Mouse (Mus musculus) layer of hippocampus, adult 6 months (tissue): ENCODE measurements around the gene Tead3. TPM values are rescaled to one million over a fixed set of nuclear protein-coding genes. Genes with fewer than 3 reads are reported as not detected.

ENCODE experiments used
- long read RNA-seq, 2 experiments: library from polyadenylated mRNA; unstranded; transcript quantifications; one replicate each; pipeline ENCODE4 v2.0.0; 2019 to 2020
- polyA plus RNA-seq: library from polyadenylated mRNA; unstranded; fragments of <200 nt; fragmentation: Nextera tagmentation; gene quantifications from 2 replicates; pipeline ENCODE4 v1.2.3, GENCODE M21; 2021

Gene Tead3
- 0.13 and 0.18 TPM in 2 replicates for polyA plus RNA-seq
- long read RNA-seq, experiment 1, result 0 reads
- long read RNA-seq, experiment 2, partial matches to known transcripts, result 0 of 1 reads
- long read RNA-seq, experiment 2, other reads (novel, unspliced or antisense), result 1 of 1 reads

DNA sequence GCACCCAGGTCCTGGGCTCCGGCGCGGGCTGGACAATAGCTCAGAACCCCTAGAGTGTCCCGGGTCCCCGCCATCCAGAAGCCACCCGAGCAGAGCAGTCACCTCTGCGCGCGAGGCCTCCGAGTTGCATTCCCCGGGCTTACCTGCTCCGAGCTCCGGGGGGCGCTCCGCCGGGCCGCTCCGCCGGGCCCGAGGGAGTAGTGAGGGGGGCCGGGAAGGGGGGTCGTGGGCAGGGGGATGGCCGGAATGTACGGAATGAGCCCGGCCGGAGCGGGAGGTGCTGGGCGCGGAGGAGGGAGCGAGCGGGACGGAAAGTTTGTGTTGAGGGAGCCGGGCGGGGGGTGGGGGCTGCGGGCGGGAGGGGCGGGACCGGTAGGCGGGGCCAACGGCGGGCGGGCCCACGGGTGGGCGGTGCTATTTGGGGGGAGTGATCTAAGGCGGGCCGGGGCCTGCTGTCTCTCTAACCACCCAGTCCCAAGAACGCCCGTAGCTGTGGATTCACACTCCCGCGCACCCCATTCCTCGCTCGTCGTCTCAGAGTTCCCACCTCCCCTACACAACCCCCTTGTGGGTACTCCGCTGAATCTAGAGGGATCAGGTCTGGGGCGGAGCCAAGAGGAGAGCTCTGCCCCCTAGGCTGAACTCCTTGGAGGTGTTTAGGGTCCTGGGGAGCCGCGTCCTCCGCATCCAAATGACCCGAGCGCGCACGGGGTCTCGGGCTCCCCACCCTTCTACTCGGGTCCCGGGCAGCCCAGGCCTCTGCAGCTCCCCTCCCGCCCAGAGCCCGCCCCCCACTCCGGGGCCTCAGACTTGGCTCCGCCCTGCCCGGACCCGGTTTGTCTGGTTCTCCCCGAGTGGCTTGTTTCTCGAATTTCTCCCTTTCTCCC lies at the start of gene Tead3:
Gene Tead3, minus strand, starts transcription at position 352 of the 887 bp plus-strand sequence.

GRCm38 (mm10) chr17:28365122-28365521 lies 14.5 kb upstream of the Tead3 start, which contains the start of gene Tulp1:
Gene Tulp1, minus strand, starts transcription at chr17:28365222.

DNA sequence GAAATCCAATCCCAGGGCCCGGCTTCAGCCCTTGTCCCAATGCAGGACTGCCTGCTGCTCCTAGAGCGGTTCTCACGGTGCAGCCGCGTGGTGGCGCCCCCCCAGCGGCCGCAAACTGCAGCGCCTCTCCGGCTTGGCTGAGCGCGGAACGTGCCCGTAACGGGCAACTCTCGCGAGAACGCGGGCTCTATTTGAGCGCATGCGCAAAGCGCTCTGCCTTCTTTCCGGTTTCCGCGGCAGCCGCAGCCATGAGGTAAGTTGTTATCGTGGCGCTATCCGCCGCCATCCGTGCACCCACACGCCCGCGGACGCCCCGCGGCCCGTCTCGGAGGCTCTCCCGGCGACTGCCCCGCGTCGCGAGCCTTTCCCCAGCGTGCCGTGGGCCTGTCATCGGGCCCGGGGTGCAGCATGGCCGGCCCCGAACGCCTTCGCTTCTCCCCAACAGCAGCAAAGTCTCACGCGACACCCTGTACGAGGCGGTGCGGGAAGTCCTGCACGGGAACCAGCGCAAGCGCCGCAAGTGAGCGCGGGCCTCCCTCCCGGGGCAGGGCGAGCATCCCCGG lies 22.2 kb downstream of the Tead3 start, which contains the start of gene Rpl10a:
Gene Rpl10a, plus strand, starts transcription at position 106 of the 563 bp plus-strand sequence.

DNA sequence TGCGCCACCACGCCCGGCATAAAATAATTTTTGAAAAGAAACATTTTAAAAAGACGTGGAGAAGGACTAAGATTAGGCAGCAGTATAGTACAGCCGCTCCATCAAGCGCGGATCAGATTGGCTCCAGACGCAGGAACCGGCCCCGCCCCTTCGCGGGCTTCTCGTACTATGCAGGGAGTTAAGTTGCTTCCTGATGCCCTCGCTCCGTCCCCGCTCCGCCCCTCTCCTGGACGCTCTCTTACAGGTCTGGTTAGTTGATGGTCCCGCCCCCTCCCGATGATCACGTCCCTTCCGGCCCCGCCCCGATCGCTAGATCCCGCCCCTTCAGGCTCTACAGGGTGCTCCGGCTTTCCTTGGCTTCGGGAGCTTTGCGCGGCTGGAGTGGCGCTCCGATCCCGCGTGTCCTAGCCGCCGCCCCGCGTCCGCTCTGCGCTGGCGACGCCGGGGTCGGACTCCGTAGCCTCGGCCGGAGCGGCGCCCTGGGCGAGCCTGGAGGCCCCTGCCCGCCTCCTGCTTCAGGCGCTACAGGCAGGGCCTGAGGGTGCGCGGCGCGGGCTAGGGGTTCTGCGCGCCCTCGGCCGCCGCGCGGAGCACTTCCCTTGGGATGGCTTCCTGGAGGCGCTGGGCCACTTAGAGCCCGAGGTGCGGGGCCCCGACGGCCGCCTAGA lies 37.3 kb downstream of the Tead3 start, which contains the start of gene Fance:
Gene Fance, plus strand, starts transcription at position 308 of the 668 bp plus-strand sequence.

Other genes starting within 250 kb of the Tead3 start
- gene Scube3, start 208.7 kb downstream of the Tead3 start, polyA plus RNA-seq, result 0.16 and 0.68 TPM in 2 replicates
- gene Zfp523, start 173.7 kb downstream of the Tead3 start, polyA plus RNA-seq, result 15.8 and 17.1 TPM in 2 replicates
- 1.5 and 2.0 TPM in 2 replicates for gene Def6, start 143.0 kb downstream of the Tead3 start, polyA plus RNA-seq
- gene Ppard, start 118.1 kb downstream of the Tead3 start, polyA plus RNA-seq, result 2.5 and 4.8 TPM in 2 replicates
- 23.4 and 23.5 TPM in 2 replicates for gene Fance, start 37.3 kb downstream of the Tead3 start, polyA plus RNA-seq
- gene Rpl10a, start 22.3 kb downstream of the Tead3 start, polyA plus RNA-seq, result 906 and 1,055 TPM in 2 replicates
- gene Tulp1, start 14.4 kb upstream of the Tead3 start, polyA plus RNA-seq, result 0.10 TPM in 1 of 2 replicates, not detected in the other
- 4.4 and 4.7 TPM in 2 replicates for gene Fkbp5, start 166.7 kb upstream of the Tead3 start, polyA plus RNA-seq
- not detected in 2 replicates for gene Armc12, start 180.0 kb upstream of the Tead3 start, polyA plus RNA-seq
- gene Clpsl2, start 198.6 kb upstream of the Tead3 start, polyA plus RNA-seq, result not detected in 2 replicates
- not detected in 2 replicates for gene Clps, start 209.9 kb upstream of the Tead3 start, polyA plus RNA-seq
- 6.7 and 7.3 TPM in 2 replicates for gene Lhfpl5, start 224.8 kb upstream of the Tead3 start, polyA plus RNA-seq